Mouse (Mus musculus) megakaryocyte, embryonic 14.5 days (primary cell): Measurements from ENCODE around the gene Myom1.

Experiments used
- FLI1 ChIP-seq: IDR thresholded peaks from 2 replicates; pipeline ENCODE4 v1.6.1; 2012; ENCODE audit warnings: low read length, inconsistent platforms, mixed read lengths
- GATA1 ChIP-seq: IDR thresholded peaks from 3 replicates; pipeline ENCODE4 v1.6.1; 2012; ENCODE audit warnings: mixed read lengths, low read length, inconsistent platforms, borderline replicate concordance

GRCm38 (mm10) chr17:71009751-71010150, 7.3 kb downstream of the Myom1 start:
- TF ChIP-seq GATA1: no peak
- TF ChIP-seq FLI1: no peak
